Mouse (Mus musculus) kidney, postnatal 0 days (tissue): ENCODE results near the gene Car14. TPM values are rescaled to one million over a fixed set of nuclear protein-coding genes. Genes with fewer than 3 reads are reported as not detected.
"Not testable (repeated sequence)": the region's sequence is repeated elsewhere in the genome, so short reads cannot be mapped to it uniquely, and the experiment has no call there.

Experiments
- ATAC-seq: fragments of 200-750 bp; cut with Nextera tagmentation; replicated peaks from 2 replicates; pipeline ENCODE4 v1.8.0; 2017; ENCODE audit warnings: low read depth, moderate number of reproducible peaks, moderate TSS enrichment, moderate library complexity; ENCODE audit not compliant: low FRiP score
- DNase-seq: peaks from one replicate; pipeline ENCODE4 v3.0.0-alpha.2; 2016; ENCODE audit warnings: low spot score
- H3K27ac ChIP-seq: fragments of 300-500 bp; sonication (generic); 2 replicates; pipeline ENCODE4 v1.5.1; 2014; ENCODE audit warnings: mild to moderate bottlenecking
- H3K27me3 ChIP-seq: fragments of 300-500 bp; sonication (generic); 2 replicates; pipeline ENCODE4 v1.6.1; 2014; ENCODE audit warnings: low read length, mixed read lengths; ENCODE audit not compliant: insufficient read depth
- H3K36me3 ChIP-seq: fragments of 300-500 bp; sonication (generic); 2 replicates; pipeline ENCODE4 v1.6.1; 2014; ENCODE audit warnings: low read length, mixed read lengths; ENCODE audit not compliant: insufficient read depth
- H3K4me1 ChIP-seq: fragments of 300-500 bp; sonication (generic); replicated peaks from 2 replicates; pipeline ENCODE4 v1.6.1; 2014; ENCODE audit warnings: antibody characterized with exemption, low read length, mixed read lengths; ENCODE audit not compliant: insufficient read depth
- H3K4me2 ChIP-seq: fragments of 300-500 bp; sonication (generic); 2 replicates; pipeline ENCODE4 v1.6.1; 2014; ENCODE audit warnings: mild to moderate bottlenecking, low read length, moderate library complexity, mixed read lengths
- H3K4me3 ChIP-seq: fragments of 300-500 bp; sonication (generic); replicated peaks from 2 replicates; pipeline ENCODE4 v1.5.1; 2014; ENCODE audit warnings: low read depth, low read length
- H3K9ac ChIP-seq: fragments of 300-500 bp; sonication (generic); 2 replicates; pipeline ENCODE4 v1.6.1; 2014; ENCODE audit warnings: low read depth, low read length
- H3K9me3 ChIP-seq: fragments of 300-500 bp; sonication (generic); replicated peaks from 2 replicates; pipeline ENCODE4 v1.6.1; 2016; ENCODE audit warnings: low read length, inconsistent platforms, mixed read lengths
- CTCF ChIP-seq: IDR thresholded peaks from 2 replicates; pipeline ENCODE4 v1.5.1; 2016; ENCODE audit warnings: antibody characterized with exemption, low read depth, mild to moderate bottlenecking, moderate library complexity
- WGBS: fragments of 180-500 bp; shearing (Covaris S2); extraction: QIAGEN DNeasy Blood & Tissue Kit; methylation state at CpG from one replicate; pipeline ENCODE4 v1.1.7; 2014; 5-methylcytosine and 5-hydroxymethylcytosine counted together
- polyA plus RNA-seq: library from polyadenylated mRNA; unstranded; fragments of >200 nt; fragmentation: Nextera tagmentation; extraction: Ambion mirVana; gene quantifications from 2 replicates; pipeline ENCODE4 v1.2.1, GENCODE M21; 2015

Car14 gene
- polyA plus RNA-seq, 1 experiment from 2014 or later, result 12.9 TPM

- ATAC-seq (no peak), DNase-seq (no peak)
- TF ChIP-seq CTCF, result no peak
- WGBS, result 69% methylated on average over 5 of the region's 5 CpGs
- Histone ChIP-seq H3K9me3 (no peaks in the 10 kb centered on the region), H3K27ac (no peak overlapping the region), H3K9ac (no peak overlapping the region), H3K36me3 (peaks cover 19% of the 10 kb centered on the region; the same call in 1 of the 2 replicates), H3K4me3 (no peak overlapping the region), H3K27me3 (no peaks in the 10 kb centered on the region), H3K4me2 (no peak overlapping the region), H3K4me1 (no peaks in the 10 kb centered on the region)
Observed at GRCm38 (mm10) chr3:95865050-95865449, 39.4 kb downstream of the Car14 start.

DNA sequence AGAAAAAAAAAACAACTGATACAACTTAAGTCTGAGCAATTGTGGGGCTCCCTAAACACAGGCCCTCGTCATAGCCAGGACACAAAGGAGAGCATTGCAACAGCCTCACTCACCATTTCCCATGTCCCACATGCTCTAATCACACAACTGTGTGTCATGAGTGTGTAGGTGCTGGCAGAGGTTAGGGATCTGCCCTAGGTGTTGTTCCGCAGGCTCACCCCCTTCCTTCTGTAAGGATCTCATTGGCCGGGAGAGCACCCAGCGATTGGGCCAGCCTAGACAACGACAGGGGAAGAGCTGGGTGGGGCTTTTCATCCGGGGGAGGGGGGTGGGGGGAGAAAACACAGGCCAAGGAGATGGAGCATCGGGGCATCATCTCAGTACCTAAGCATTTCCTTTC lies 40.9 kb downstream of the Car14 start:
- Histone ChIP-seq H3K4me3 (no peak overlapping the region), H3K4me2 (no peak overlapping the region), H3K36me3 (peaks cover 12% of the 10 kb centered on the region; the same call in 1 of the 2 replicates), H3K9ac (no peak overlapping the region), H3K27ac (no peak overlapping the region), H3K4me1 (no peaks in the 10 kb centered on the region), H3K9me3 (no peaks in the 10 kb centered on the region), H3K27me3 (no peaks in the 10 kb centered on the region)
- no peak for TF ChIP-seq CTCF
- no peak for DNase-seq
- WGBS, result 65% methylated on average over 7 of the region's 7 CpGs
- no peak for ATAC-seq

DNA sequence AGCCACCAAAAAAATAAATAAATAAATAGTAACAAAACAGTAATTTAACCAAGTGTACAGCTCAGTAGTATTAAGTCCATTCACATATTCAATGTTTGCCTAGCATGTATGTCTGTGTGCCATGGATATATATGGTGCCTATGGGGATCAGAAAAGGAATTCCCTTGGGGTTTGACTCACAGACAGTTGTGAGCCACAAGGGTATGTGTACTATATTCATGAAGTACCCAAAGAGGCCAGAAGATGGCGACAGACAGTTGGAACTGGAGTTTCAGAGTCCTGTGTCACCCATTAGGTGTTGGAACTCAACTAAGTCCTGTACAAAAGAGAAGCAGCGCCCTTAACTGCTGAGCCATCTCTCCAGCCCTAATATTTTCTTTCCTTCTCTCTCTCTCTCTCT lies 42.7 kb downstream of the Car14 start:
- no peaks in the 10 kb centered on the region for H3K4me1 ChIP-seq
- H3K9me3 ChIP-seq, result no peaks in the 10 kb centered on the region
- no peaks in the 10 kb centered on the region for H3K27me3 ChIP-seq
- TF ChIP-seq CTCF, result peak; percentile 91
- DNase-seq (peak; percentile 89), ATAC-seq (peak; percentile 68; the same call in 1 of the 2 replicates)
- WGBS, result 45% methylated on average over 2 of the region's 2 CpGs
- no peak overlapping the region for H3K9ac ChIP-seq
- no peak overlapping the region for H3K4me3 ChIP-seq
- 0 out of 2 replicates have a peak, but pooled peaks cover 10% of the 10 kb centered on the region for H3K36me3 ChIP-seq
- H3K27ac ChIP-seq, result no peak overlapping the region
- no peak overlapping the region for H3K4me2 ChIP-seq

GRCm38 (mm10) chr3:95861216-95861615 lies 43.3 kb downstream of the Car14 start:
- 78% methylated on average over 10 of the region's 10 CpGs for WGBS
- Histone ChIP-seq H3K9me3 (no peaks in the 10 kb centered on the region), H3K4me3 (no peak overlapping the region), H3K27me3 (no peaks in the 10 kb centered on the region), H3K4me1 (no peaks in the 10 kb centered on the region), H3K4me2 (no peak overlapping the region), H3K27ac (no peak overlapping the region), H3K36me3 (0 out of 2 replicates have a peak, but pooled peaks cover 10% of the 10 kb centered on the region), H3K9ac (no peak overlapping the region)
- DNase-seq (peak; percentile 19), ATAC-seq (no peak)
- peak; percentile 66 for TF ChIP-seq CTCF

GRCm38 (mm10) chr3:95860323-95860722 lies 44.2 kb downstream of the Car14 start:
- H3K36me3 ChIP-seq, result 0 out of 2 replicates have a peak, but pooled peaks cover under 1% of the 10 kb centered on the region
- peak; percentile 54 for TF ChIP-seq CTCF
- no peak for ATAC-seq
- peak; percentile 16 for DNase-seq
- H3K4me2 ChIP-seq, result no peak overlapping the region
- no peak overlapping the region for H3K9ac ChIP-seq
- H3K27me3 ChIP-seq, result no peaks in the 10 kb centered on the region
- no peaks in the 10 kb centered on the region for H3K9me3 ChIP-seq
- 81% methylated on average over 3 of the region's 3 CpGs for WGBS
- no peak overlapping the region for H3K27ac ChIP-seq
- H3K4me3 ChIP-seq, result no peak overlapping the region
- H3K4me1 ChIP-seq, result no peaks in the 10 kb centered on the region

- H3K27ac ChIP-seq, H3K9ac ChIP-seq, DNase-seq, ATAC-seq, H3K9me3 ChIP-seq, H3K27me3 ChIP-seq, H3K36me3 ChIP-seq, H3K4me1 ChIP-seq, H3K4me2 ChIP-seq, H3K4me3 ChIP-seq: not testable (repeated sequence)
- WGBS, result 71% methylated on average over 3 of the region's 3 CpGs
Observed at GRCm38 (mm10) chr3:95858278-95858677, 46.2 kb downstream of the Car14 start.

GRCm38 (mm10) chr3:95857050-95857449 lies 47.4 kb downstream of the Car14 start:
- DNase-seq, H3K4me1 ChIP-seq, H3K9me3 ChIP-seq, H3K4me2 ChIP-seq, H3K27me3 ChIP-seq, ATAC-seq, H3K27ac ChIP-seq, H3K9ac ChIP-seq, H3K4me3 ChIP-seq: not testable (repeated sequence)
- H3K36me3 ChIP-seq, result peaks cover 12% of the 10 kb centered on the region
- 82% methylated on average over 1 of the region's 1 CpGs for WGBS
